Mouse (Mus musculus) ovary, postnatal 36 days (tissue): ENCODE measurements around the gene Trim65.
A peak's percentile ranks its signal among the peaks of the same experiment; 100 is the strongest.

Experiments
- DNase-seq: peaks from one replicate; pipeline ENCODE4 v3.0.0; 2022; ENCODE audit warnings: low spot score, mixed read lengths

The Trim65 gene

DNA sequence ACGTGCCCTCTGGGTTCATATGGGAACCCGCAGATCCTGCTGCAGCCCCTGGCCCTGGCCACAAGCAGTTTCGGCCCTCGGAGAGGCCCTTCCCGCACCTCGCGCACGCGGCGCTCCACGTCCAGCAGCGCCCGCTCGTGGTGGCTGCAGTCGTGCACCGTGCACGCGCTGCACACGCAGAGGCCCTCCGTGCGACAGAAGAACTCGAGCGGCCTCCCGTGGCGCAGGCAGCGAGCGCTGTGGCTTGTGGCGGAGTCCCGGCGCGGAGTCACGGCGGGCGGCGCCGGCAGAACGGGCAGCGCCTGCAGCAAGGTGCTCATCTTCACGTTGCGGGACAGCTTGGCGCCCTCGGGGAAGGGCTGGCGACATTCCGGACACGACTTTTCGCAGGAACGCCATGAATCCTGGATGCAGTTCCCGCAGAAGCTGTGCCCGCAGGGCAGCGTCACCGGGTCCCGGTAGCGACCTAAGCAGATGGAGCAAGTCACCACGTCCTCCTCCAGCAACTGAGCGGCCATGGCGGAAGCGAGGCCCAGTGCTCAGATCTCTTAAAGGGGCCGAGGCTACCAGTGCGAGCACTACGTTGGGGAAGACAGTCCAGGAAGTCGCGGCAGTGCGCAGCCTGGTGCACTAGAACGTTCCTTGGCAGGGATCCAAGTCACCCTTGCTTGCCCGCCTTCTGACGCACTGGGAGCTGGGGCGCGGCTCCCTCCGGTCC is at the start of gene Trim65:
Gene Trim65, minus strand, starts transcription at position 641 of the 718 bp plus-strand sequence.
- peak; percentile 90 for DNase-seq

DNA sequence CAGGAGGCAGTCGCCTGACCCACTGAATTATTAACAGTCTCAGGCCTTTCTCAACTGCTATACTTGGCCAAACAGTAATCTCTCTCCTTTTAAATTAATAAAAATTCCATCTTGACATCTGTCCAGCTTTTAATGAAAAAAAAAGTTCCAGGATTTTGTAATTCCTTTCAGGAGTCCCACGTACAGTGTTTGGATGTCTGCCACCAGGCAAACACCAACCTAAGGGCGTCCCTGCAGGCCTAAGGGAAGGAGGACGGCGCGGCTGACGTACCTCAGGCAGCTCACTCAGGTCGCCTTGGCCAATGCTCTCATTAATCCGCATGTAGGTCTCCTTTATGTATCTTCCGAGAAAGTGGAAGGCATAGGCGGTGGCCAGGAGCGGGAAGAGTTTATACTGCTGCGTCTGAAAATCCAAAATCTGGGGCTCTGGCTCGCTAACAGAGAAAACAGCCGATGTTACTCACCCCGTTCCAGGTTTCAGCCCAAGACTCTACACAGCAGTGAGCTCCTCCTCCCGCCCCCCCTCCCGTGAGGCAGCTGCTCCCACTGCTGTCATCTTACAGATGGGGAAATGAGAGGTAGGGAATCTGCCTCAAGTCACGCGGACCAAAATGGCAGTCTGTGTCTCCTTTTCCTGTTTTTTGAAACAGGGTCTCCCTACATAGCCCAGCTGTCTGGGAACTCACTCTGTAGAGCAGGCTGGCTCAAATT is 47.6 kb upstream of the Trim65 start:
- no peak for DNase-seq

DNA sequence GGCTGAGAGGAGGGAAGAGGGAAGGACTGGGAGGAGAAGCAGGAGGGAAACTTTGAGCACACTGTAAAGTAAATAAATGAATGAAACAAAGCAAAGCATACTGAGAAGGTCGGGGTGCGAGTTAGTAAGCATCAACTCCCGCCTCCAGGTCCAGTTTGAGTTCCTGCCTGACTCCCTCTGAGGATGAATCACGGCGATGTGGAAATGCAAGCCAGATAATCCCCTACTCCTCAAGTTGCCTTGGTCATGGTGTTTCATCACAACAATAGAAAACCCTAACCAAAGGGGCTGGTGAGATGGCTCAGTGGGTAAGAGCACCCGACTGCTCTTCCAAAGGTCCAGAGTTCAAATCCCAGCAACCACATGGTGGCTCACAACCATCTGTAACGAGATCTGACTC is 45.1 kb upstream of the Trim65 start:
- DNase-seq = no peak

DNA sequence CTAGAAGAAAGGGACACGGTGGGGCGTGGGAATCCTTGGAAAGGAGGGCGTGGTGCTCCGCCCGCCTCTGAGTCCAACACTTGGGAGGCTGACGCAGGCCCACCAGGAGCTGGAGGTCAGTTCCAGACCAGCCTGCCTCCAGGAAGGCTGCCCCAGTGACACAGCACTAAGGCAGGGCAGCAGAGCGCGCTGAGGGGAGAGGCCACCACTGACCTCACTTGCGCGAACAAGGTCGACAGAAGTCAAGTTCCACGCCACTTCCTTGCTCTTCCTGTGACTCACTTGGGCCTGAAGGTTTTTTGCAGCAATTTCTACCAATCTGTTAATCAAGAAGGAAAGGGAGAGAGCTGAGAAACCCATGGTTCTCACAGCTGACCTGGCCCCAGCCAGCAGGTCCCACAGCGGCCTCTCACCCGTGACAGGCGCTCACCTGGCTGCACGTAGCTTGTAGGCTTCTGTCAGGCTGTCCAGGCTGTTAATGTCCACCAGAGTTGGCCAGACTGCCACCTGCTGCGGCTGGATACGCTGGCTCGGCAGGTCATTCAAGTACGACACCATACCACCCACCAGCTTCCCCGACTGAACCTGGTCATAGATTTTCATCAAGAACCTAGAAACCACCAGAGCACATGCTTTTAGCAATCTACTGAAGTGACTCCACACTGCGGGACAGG is 44.0 kb upstream of the Trim65 start:
- no peak for DNase-seq

DNA sequence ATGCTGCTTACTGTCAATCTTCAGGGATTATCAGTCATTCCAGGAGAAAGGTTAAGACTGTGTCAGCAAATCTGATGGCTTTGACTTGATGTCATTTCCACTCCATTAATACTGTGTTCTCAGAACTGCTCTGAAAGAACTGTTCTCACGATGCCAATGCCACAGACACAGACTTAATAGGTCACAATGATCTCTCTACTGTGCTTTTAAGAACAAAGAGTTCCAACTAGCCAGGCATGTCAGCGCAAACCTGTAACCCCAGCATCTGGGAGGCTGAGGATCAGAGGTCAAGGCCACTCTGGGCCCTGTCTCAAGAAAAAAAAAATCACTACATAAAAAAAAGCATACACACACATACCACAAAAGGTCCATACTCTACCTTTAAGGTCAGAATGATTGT is 41.0 kb upstream of the Trim65 start:
- no peak for DNase-seq

DNA sequence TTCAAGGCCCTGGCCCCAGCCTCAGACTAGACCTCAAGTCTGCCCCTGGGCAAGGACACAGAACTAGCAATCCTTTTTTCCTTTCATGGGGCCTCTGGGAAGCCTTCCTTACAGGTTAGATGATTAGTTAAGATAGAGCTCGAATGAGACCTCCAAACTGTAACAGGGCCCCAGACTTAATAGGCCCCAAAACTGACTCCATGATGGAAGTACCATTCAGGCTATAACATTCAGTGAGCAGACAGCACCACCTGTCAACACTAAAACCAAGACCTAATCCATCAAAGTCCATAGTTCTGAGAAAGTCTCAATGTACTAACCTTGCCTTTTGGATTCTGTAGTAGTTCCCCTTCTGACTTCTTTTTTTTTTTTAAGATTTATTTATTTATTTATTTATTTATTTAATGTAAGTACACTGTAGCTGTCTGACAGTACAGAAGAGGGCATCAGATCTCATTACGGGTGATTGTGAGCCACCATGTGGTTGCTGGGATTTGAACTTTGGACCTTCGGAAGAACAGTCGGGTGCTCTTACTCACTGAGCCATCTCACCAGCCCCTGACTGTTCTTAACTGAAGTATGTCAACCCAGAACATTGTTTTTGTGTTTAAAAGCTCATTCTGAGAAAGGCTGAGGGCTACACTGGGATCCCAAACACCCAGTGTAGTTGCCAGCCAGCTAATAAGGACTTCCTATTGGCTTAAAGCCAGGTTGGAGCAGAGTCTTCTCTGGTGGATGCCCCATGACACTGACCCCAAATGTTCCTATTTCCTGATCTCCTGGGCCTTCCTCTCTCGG is 39.3 kb upstream of the Trim65 start:
- no peak for DNase-seq

DNA sequence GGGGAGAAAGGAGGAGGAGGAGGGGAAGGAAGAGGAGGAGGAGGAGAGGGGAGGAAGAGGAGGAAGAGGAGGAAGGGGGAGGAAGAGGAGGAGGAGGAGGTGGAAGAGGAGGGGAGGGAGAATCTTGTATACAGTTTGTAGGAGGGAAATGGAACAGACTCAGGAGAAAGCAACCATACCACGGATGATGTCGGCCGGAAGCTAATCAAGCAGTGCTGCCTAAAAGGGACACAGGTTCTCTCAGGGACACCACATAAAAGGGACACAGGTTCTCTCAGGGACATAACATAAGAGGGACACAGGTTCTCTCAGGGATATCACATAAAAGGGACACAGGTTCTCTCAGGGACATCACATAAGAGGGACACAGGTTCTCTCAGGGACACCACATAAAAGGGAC is 38.3 kb upstream of the Trim65 start:
- no peak for DNase-seq

DNA sequence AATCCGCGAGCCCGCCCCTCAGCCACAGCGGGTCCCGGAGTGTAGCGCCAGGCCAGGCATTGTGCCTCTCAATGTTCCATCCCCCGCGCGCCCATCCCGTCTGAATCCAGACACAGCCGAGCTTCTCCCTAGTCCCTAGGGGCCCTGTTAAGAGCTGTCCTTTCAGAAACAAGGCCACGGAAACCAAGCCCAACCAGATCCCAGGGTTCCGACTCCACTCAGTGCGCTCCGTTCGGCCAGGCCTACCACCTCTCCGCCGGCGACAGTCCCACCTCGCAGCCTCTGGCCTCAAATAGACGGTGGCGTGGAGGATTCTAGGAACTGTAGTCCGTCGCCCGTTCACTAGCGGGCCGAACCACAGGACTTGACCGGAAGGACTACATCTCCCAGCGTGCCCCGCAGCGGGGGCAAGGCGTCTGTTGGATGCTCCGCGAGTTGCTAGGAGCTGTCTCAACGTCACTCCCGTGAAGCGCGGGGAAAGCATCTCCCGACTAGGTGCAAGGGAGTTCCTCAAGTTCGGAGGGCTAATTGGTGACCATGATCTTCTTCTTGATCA is 37.0 kb upstream of the Trim65 start, which contains the start of gene Fbf1:
Gene Fbf1, minus strand, starts transcription at position 283 of the 556 bp plus-strand sequence.
- peak; percentile 92 for DNase-seq

DNA sequence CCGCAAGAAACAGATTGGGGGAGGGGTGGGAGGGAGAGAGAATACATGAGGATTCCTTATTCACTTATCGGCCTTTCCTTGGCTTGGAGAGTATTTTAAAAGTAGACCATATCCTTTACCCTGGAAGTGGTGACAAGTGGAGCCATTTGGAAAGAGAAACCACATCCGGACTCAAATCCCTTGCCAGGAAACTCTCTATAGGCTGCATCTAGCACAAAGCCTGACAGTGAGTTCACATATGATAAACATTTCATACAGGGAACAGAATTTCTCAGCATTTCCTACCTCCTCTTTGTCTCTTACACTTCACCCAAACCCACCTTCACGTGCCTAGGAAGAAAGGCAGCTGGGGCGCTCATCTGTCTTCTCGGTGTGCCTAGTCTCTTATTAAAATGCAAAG is 36.3 kb upstream of the Trim65 start:
- DNase-seq = no peak

DNA sequence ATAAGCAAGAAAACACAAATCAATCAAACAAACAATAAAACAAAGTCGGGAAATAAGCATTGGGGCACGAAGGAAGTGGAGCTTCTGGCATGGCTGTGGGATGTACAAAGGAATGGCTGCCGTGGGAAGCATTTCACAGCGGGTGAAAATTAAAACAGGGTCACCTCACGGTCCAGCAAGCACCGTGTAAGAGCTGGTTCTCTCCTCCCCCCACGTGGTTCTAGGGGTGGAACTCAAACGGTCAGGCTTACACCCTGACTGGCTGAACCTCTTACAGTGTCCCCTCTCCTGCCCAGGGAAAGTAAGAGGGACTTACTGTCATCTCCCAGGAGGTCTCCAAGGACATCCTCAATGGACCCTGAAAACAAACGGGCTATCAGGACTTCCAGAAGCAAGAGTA is 32.1 kb upstream of the Trim65 start:
- no peak for DNase-seq

DNA sequence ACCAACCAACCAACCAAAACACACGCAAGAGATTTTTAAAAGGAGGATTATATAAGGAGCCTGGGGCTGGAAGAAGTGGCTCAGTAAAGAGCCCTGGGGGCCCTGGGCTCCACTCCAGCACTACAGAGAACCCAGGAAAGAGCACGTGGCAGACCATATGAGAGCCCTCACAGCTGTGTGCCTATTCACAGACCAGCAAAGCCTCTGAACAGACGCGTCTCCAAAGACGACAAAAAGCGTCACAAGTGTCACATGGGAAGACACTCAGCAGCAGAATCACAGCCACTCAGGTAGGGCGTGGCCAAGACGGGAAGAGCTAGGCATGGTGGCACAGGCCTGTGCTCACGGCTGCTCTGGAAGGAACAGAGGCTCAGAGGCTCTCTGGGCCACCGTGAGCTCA is 31.2 kb upstream of the Trim65 start:
- DNase-seq = no peak

DNA sequence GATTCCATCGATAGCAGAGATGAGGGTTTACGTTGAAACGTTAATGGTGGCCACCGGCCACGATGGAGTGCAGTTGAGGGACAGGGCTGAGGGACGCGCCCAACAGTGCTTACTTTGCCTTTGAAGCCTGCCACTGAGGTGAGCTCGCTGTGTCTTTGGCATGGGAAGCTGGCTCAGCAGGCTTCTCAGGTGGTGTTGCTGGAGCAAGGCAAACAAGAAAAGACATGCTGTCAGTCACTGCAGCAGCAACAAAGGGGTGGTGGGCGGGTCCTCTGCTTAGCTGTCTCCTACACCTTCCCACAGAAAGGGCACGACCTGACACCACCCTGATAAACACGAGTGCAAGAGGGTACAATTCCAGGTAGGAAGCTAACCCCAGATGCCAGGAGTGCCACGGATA is 30.4 kb upstream of the Trim65 start:
- no peak for DNase-seq

DNA sequence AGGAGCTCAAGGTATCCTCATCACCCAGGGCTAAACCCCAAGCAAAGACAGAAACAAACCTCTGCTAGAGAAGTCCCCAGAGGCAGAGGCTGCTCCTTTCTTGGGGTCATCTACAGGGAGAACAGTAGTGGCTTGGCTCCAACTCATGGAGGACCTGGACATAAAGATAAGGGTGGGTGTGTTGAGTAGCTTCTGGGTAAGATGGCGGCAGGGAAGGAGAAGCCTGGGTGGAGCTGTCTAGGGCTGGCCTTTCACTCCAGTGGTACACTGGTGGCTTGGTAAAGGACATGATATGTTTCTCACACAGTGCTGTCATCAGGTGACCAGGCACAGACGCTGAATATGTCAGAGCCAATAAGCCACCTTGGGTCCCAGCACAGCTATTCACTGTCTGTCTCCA is 20.0 kb upstream of the Trim65 start:
- DNase-seq = no peak

DNA sequence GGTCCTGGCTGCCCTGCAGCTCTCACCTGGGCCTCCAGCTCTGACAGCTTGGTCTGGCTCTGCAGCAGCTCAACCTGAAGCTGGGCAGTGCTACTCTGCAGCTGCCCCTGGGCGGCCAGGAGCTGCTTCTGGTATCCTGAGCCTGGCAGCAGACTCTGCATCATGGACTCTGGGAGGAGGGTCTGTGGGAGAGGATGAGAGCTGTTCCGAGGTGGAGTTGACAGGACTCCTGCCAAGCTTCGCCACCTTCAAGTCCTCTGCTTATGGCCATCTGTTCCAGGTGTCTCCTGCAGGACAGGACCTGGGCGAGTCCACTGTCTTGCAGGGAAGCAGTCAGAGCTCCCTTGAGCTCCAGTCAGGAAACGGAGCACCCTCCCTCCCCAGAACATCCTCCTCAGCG is 18.4 kb upstream of the Trim65 start:
- DNase-seq = no peak

DNA sequence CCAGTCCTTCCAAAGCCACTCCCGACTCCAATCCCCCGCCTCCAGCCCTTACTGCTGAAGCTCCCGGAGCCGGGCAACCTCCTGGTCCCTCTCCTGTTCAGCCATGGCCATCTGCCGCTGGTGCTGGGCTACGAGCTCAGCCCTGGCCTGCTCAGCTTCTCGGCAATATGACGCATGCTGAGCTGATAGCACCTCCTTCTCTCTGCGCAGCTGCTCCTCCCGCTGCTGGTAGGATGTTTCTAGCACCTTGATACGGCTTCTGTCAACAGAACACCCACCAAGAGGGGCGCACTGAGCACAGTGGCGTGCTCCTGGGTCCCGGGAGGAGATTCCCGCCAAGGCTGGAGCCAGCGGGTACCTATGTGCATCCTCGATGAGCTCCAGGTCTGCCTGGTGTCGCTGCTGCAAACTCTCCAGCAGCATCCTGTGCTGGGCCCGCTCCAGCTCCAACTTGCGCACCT is 17.9 kb upstream of the Trim65 start:
- DNase-seq = no peak

DNA sequence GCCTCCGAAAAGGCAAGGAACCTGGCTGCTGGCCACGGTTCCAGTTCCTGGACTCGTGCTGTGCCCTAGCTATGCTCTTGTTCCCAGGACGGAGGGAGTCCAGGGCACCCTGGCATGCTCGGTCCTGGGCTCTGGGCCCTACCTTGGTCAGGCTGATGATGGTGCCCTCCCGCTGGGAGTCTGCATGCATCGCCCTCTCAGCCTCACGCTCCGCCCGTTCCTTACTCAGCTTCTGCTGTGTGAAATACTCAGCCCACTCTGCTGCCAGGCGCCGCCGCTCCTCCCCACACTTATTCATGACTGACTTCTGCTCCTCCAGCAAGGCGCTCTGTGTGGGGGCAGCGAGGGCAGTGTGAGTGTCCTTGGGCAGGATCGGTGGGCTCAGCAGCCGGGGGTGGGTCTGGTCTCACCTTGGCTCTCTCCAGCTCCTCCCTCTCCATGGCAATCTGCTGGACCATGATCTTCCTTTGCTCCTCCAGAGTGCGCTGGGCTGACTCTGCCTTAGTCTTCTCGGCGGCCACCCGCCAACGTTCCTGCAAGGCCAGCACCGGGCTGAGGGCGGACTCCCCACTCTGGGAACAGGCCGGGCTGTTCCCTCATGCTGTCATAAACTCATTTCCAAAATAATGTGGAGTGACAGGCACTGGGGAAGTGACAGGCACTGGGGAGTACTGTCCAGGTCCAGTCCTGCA is 15.5 kb upstream of the Trim65 start:
- DNase-seq = peak; percentile 51

DNA sequence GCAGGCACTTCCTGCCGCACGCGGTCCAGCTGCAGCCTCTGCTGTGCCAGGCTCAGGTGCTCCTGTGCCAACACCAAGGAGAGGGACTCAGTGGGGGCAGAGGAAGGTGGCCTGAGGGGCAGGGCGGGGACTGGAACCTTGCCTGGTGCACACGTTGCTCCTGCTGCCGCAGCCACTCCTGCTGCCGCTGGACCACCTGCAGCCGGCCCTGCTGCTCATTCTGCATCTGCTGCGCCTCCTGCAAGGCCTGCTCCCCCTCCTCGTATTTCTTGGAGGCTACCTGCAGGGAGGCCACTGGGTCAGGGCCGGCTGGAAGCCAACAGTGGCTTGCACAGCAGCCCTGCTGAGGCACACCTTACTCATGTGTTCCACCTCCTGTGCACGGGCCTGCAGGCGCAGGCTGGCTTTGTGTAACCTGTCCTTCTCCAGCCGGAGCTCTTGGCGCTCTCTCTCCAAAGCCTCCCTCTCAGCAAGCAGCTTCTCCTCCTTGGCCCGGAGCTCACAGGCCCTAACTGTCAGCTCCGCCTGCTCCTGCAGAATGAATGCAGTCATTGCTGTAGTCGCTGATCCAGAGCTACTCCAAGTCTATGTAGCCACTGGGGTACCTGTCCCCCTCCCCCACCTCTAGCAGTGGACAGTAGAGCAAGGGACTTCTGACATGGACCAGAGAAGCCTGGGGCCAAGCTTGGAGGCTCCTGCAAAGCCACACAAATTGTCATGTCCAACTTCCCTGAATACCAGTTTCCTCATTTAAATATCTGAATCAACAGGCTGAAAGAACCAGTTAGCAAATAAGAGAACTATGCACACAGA is 14.8 kb upstream of the Trim65 start:
- DNase-seq = no peak

DNA sequence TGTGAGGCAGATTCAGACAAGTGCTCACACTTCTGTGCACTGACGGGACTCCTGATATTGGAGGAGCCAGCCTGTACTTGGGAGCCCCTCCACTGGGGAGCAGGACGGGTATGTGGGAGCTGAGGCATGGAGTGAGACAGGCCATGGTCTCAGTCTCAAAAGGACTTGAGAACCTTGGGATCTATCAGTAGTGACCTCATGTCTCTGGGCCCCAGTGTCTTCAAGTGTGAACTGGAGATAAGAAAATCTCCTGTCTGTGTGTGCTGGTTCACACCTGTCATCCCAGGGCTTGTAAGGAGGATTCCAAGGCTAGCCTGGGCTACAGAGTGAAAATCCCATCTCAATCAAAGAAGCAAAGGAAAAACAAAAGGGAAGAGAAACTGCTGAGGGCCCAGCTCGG is 12.5 kb upstream of the Trim65 start:
- DNase-seq = no peak

DNA sequence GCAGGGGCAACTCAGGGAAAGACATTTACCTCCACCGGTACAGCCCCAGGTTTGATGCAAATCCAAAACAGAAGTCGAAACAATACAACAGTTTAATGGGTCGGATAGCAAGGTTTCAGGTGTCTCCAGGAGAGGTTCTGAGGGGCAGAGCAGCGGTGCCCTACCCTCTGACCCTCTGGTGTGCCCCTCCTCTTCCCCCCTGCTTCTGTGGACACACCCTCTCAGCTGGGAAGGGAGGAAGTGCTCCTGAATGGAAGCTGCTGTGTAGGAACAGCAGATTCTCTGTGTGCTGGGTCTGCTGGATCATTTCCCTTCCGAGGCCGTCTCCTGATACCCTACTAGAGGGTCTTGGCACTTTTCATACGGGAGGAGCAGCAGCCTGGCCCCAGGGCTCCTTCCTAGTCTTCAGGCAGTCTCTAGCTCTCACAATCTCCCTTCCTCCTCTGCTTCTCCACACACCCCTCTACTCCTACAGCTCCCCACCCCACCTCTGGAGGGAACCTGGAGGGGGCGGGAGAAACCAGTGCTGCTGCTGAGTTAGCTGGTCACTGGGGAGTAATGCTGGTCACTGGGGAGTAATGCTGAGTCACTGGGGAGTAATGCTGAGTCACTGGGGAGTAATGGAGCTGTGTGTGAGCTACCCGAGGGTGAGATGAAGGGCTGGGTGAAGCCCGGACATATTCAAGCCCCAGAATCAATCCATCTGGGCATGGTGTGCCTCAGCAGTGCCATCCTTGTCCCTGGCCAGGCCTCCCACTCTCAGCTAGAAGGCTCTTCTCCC is 11.5 kb upstream of the Trim65 start:
- no peak for DNase-seq
